ENCODE assay signal across 14 mouse cellular contexts in the genomic region with DNA sequence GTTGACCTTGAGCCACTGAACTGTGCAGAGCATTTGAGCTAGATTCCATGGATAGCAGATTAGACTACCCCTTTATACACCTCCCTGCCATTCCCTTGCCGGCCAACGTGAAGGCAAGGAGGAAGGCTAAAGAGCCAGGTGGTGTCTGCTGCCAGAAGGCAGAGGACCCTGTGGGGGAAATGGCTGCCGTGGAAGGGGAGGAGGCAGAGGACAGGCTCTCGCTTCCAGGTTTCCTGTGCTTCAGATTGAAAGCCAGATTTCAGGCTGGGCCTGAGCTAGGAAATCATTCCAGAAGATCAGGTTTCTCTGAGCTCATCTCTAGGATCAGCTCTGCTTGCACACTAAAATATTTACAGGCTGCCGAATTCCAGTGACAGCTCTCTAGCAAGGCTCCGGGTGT.
DNase-seq lines count a peak whose midpoint lies in the region; ATAC-seq and TF ChIP-seq lines count a peak whose summit lies in the region.
"Had no signal": no experiment of that assay in that cellular context is flagged by ENCODE, and none has a peak within 500 bp of the region (broad histone marks: within the 10 kb centered on the region; RNA-seq: fewer than 3 reads in every experiment).

No protein-coding gene starts in this region.

- H3K4me1 ChIP-seq in embryonic facial prominence, embryonic 11.5 days (ENCODE audit: control insufficient read depth, insufficient read depth, low read length): no peaks in the 10 kb centered on the region
- H3K4me1 ChIP-seq in embryonic facial prominence, embryonic 10.5 days: peaks cover 17% of the 10 kb centered on the region
- H3K4me1 ChIP-seq in hindbrain, embryonic 15.5 days (replicated peaks): peaks cover 23% of the 10 kb centered on the region
- H3K4me1 ChIP-seq in hindbrain, embryonic 11.5 days (replicated peaks; ENCODE audit: control insufficient read depth, insufficient read depth, low read length): no peaks in the 10 kb centered on the region
- 0 out of 2 replicates have a peak, but pooled peaks cover 7% of the 10 kb centered on the region for H3K4me1 ChIP-seq in lung, embryonic 14.5 days (ENCODE audit: insufficient read depth)

- H3ac ChIP-seq in myocyte (ENCODE audit: control insufficient read depth, insufficient read length): no peak overlapping the region

- H3K9me3 ChIP-seq in embryonic facial prominence, embryonic 11.5 days (replicated peaks; ENCODE audit: control insufficient read depth, low read length): no peaks in the 10 kb centered on the region
- no peaks in the 10 kb centered on the region for H3K9me3 ChIP-seq in embryonic facial prominence, embryonic 10.5 days
- H3K9me3 ChIP-seq in hindbrain, embryonic 15.5 days: no peaks in the 10 kb centered on the region
- no peaks in the 10 kb centered on the region for H3K9me3 ChIP-seq in hindbrain, embryonic 11.5 days (ENCODE audit: control insufficient read depth, low read length)
- no peaks in the 10 kb centered on the region for H3K9me3 ChIP-seq in lung, embryonic 14.5 days (ENCODE audit: low read depth, low read length)
- H3K9me3 ChIP-seq: G1E had no signal

- H3K4me2 ChIP-seq in embryonic facial prominence, embryonic 11.5 days (ENCODE audit: low read depth, low read length): no peak overlapping the region
- no peak overlapping the region for H3K4me2 ChIP-seq in hindbrain, embryonic 15.5 days
- no peak overlapping the region for H3K4me2 ChIP-seq in hindbrain, embryonic 11.5 days (replicated peaks; ENCODE audit: low read depth, low read length)
- H3K4me2 ChIP-seq in lung, embryonic 14.5 days: no peak overlapping the region
- H3K4me2 ChIP-seq in myocyte (ENCODE audit: low read depth): peak overlapping the region; percentile 30

- no peaks in the 10 kb centered on the region for H3K36me3 ChIP-seq in embryonic facial prominence, embryonic 11.5 days (replicated peaks; ENCODE audit: control insufficient read depth, insufficient read depth, low read depth, low read length)
- 0 out of 2 replicates have a peak, but pooled peaks cover 6% of the 10 kb centered on the region for H3K36me3 ChIP-seq in embryonic facial prominence, embryonic 10.5 days (replicated peaks)
- H3K36me3 ChIP-seq in hindbrain, embryonic 15.5 days: no peaks in the 10 kb centered on the region
- no peaks in the 10 kb centered on the region for H3K36me3 ChIP-seq in hindbrain, embryonic 11.5 days (ENCODE audit: control insufficient read depth, insufficient read depth, low read length)
- no peaks in the 10 kb centered on the region for H3K36me3 ChIP-seq in lung, embryonic 14.5 days (ENCODE audit: insufficient read depth)
- no peaks in the 10 kb centered on the region for H3K36me3 ChIP-seq in myocyte (ENCODE audit: control insufficient read depth, insufficient read depth)

- no peak for TF ChIP-seq CTCF in lung, embryonic 14.5 days (IDR thresholded peaks at IDR 0.05; ENCODE audit: low read depth)

- no peaks in the 10 kb centered on the region for H3K27me3 ChIP-seq in embryonic facial prominence, embryonic 11.5 days (ENCODE audit: control insufficient read depth, insufficient read depth, low read length)
- H3K27me3 ChIP-seq in embryonic facial prominence, embryonic 10.5 days (replicated peaks; ENCODE audit: low read depth, poor library complexity, severe bottlenecking): no peaks in the 10 kb centered on the region
- H3K27me3 ChIP-seq in hindbrain, embryonic 15.5 days: no peaks in the 10 kb centered on the region
- no peaks in the 10 kb centered on the region for H3K27me3 ChIP-seq in hindbrain, embryonic 11.5 days (ENCODE audit: control insufficient read depth, insufficient read depth, low read length)
- no peaks in the 10 kb centered on the region for H3K27me3 ChIP-seq in lung, embryonic 14.5 days (ENCODE audit: insufficient read depth, low read length)
- H3K27me3 ChIP-seq in myocyte (ENCODE audit: control insufficient read depth, insufficient read depth, insufficient read length): no peaks in the 10 kb centered on the region

- peak; percentile 12 for DNase-seq in embryonic facial prominence, embryonic 11.5 days (ENCODE audit: low spot score)
- DNase-seq in embryonic facial prominence, embryonic 10.5 days (ENCODE audit: low spot score): no peak
- DNase-seq in hindbrain, embryonic 11.5 days (ENCODE audit: low spot score): no peak
- DNase-seq in lung, embryonic 14.5 days: no peak
- DNase-seq in lung, postnatal 36 days: no peak
- DNase-seq in spleen, postnatal 36 days (ENCODE audit: low spot score in 2 of 2): no peak
- DNase-seq: cerebellum, postnatal 36 days; kidney, adult 9 months; right cerebral cortex, postnatal 14 days; thymus, adult 18-20 months had no signal

- WGBS in embryonic facial prominence, embryonic 11.5 days: 56% methylated on average over 6 of the region's 6 CpGs
- WGBS in embryonic facial prominence, embryonic 10.5 days: 57% methylated on average over 6 of the region's 6 CpGs
- 62% methylated on average over 6 of the region's 6 CpGs for WGBS in hindbrain, embryonic 15.5 days
- 76% methylated on average over 6 of the region's 6 CpGs for WGBS in hindbrain, embryonic 11.5 days
- 24% methylated on average over 6 of the region's 6 CpGs for WGBS in lung, embryonic 14.5 days

- H3K9ac ChIP-seq in embryonic facial prominence, embryonic 11.5 days (replicated peaks; ENCODE audit: low read length): no peak overlapping the region
- no peak overlapping the region for H3K9ac ChIP-seq in hindbrain, embryonic 15.5 days
- H3K9ac ChIP-seq in hindbrain, embryonic 11.5 days (ENCODE audit: low read depth, low read length): no peak overlapping the region
- H3K9ac ChIP-seq in lung, embryonic 14.5 days: no peak overlapping the region

- H3K79me2 ChIP-seq in myocyte (ENCODE audit: control insufficient read depth, insufficient read depth): peaks cover 31% of the 10 kb centered on the region

- no peak overlapping the region for H3K27ac ChIP-seq in embryonic facial prominence, embryonic 11.5 days (replicated peaks; ENCODE audit: low read depth, low read length)
- no peak overlapping the region; the same call in 1 of the 2 replicates for H3K27ac ChIP-seq in embryonic facial prominence, embryonic 10.5 days (replicated peaks)
- peak overlapping the region; percentile 30; the same call in 1 of the 2 replicates for H3K27ac ChIP-seq in hindbrain, embryonic 15.5 days (replicated peaks)
- no peak overlapping the region for H3K27ac ChIP-seq in hindbrain, embryonic 11.5 days (ENCODE audit: low read depth, low read length)
- peak overlapping the region; percentile 8; the same call in 1 of the 2 replicates for H3K27ac ChIP-seq in lung, embryonic 14.5 days (ENCODE audit: low read depth)

- no peak for TF ChIP-seq POLR2A in myocyte (IDR thresholded peaks at IDR 0.05; ENCODE audit: insufficient read length, low read depth)

- no peak for ATAC-seq in embryonic facial prominence, embryonic 11.5 days (replicated peaks; ENCODE audit: insufficient number of reproducible peaks, low FRiP score, low TSS enrichment, low read depth)
- ATAC-seq in hindbrain, embryonic 15.5 days (ENCODE audit: low FRiP score, low read depth): no peak
- no peak for ATAC-seq in hindbrain, embryonic 11.5 days (ENCODE audit: low FRiP score)
- no peak for ATAC-seq in lung, embryonic 14.5 days (ENCODE audit: insufficient read depth)
- ATAC-seq: lung, postnatal 0 days had no signal

- H3K4me3 ChIP-seq in embryonic facial prominence, embryonic 11.5 days (ENCODE audit: low read depth, low read length): no peak overlapping the region
- no peak overlapping the region for H3K4me3 ChIP-seq in embryonic facial prominence, embryonic 10.5 days
- H3K4me3 ChIP-seq in hindbrain, embryonic 15.5 days: no peak overlapping the region
- H3K4me3 ChIP-seq in hindbrain, embryonic 11.5 days (ENCODE audit: low read depth, low read length): no peak overlapping the region
- H3K4me3 ChIP-seq in lung, embryonic 14.5 days (ENCODE audit: low read depth, low read length): no peak overlapping the region
- no peak overlapping the region for H3K4me3 ChIP-seq in myocyte

TF ChIP-seq in myocyte, 11 proteins besides CTCF, POLR2A, EP300 and RAD21:
- TF ChIP-seq TCF3 (IDR thresholded peaks at IDR 0.05; ENCODE audit: insufficient read length, low read depth): no peak
- TF ChIP-seq E2F4 (IDR thresholded peaks at IDR 0.05; ENCODE audit: insufficient read depth): no peak
- no peak for TF ChIP-seq POLR2AphosphoS2 (IDR thresholded peaks at IDR 0.05; ENCODE audit: insufficient read length, low read depth)
- TF ChIP-seq MYOG (IDR thresholded peaks at IDR 0.05; ENCODE audit: control insufficient read depth in 1 of 3, insufficient read depth in 1 of 3, insufficient read length in 2 of 3, low read depth in 2 of 3): no peak
- TF ChIP-seq USF1 (IDR thresholded peaks at IDR 0.05; ENCODE audit: low read depth): no peak
- no peak for TF ChIP-seq CEBPB (IDR thresholded peaks at IDR 0.05; ENCODE audit: insufficient read depth, poor library complexity, severe bottlenecking)
- TF ChIP-seq MAX (IDR thresholded peaks at IDR 0.05; ENCODE audit: low read depth): no peak

Comparison
In these comparisons a context has a peak if more than half of its experiments do, and no peak if none do; other contexts are left out.
1. H3K27ac ChIP-seq: peak in hindbrain, embryonic 15.5 days (single experiment) and lung, embryonic 14.5 days (single experiment); none in embryonic facial prominence, embryonic 11.5 days (single experiment), embryonic facial prominence, embryonic 10.5 days (single experiment) and hindbrain, embryonic 11.5 days (single experiment).